Mouse (Mus musculus): ENCODE results near the gene Kdm4b. TPM values are rescaled to one million over a fixed set of nuclear protein-coding genes. Genes with fewer than 3 reads are reported as not detected.

Kdm4b gene
- polyA plus RNA-seq, 1 experiment from 2014 or later = 13.6 TPM

DNA sequence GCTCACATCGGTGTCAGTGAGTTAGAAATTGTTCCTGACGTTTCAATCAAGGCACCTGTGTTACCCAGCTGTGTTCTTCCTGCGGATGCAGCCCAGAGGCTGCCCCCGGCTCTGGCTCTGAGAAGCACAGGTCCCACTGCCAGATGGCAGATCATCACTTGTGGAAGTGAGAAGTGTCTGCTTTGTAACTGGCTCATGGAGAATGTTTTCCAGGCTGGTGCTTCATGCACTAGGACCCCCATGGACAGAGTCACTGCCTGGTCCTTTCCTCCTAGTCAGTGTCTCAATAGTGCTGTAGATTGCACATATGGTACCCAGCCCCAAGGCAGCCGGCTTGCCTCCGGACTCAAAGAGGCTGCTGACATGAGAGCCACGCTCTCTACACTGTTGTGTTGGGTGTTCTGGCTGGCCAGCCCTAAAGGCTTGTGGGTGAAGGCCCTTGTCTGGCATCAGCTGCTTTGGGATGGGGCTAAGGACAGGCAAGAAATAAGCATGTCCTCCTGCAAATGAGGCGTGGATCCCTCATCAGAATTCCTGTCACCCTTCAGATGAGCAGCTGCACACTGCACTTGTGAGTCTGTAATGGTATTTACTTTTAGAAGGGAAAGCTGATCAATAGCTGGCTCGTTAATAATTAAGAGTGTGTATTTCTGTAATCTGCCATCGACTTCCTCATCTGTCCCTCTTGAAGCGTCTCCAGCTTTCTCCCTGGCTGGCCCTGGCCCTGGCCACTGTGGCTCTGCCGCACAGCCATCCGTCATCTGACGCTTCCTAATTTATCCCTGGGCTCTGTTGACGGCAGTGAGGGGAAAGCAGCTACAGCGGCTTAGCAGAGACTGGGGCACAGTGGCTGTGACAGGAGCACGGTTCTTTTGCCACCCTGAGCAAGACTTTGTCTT is 47.5 kb downstream of the Kdm4b start:
- WGBS (ENCODE audit: insufficient replicate concordance) = 71% methylated on average over 17 of the region's 17 CpGs
- ATAC-seq = no peak

DNA sequence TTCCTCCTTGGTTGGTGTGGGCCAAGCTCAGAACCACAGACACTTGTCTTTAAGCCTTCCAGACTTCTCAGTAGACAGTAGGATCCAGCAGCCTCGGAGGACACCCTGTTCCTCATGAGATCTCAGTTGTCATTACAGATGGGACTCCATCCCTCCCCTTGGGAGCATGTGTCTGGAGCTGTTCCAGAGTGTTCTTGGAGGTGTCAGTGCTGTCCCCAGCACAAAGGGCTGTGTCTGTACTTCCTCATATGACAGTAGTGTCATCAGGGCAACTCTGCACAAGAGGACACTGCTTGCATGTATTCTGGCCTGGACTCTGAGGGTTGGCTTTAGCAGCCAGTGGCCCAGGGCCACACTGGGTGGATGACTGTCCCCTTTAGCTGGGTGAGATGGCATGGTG is 49.0 kb downstream of the Kdm4b start:
- ATAC-seq = no peak
- Histone ChIP-seq H3K4me2 (no peak overlapping the region), H3K9ac (no peak overlapping the region), H3K4me1 (0 out of 2 replicates have a peak, but pooled peaks cover 6% of the 10 kb centered on the region), H3K9me3 (replicated peaks) (no peaks in the 10 kb centered on the region), H3K4me3 (no peak overlapping the region), H3K36me3 (peaks cover 59% of the 10 kb centered on the region), H3K27me3 (replicated peaks) (no peaks in the 10 kb centered on the region), H3K27ac (no peak overlapping the region)
- 63% methylated on average over 1 of the region's 1 CpGs for WGBS (ENCODE audit: insufficient replicate concordance)

More for the DNA sequence above, 47.5 kb downstream of the Kdm4b start:
- H3K27me3 ChIP-seq (replicated peaks) = no peaks in the 10 kb centered on the region
- H3K9me3 ChIP-seq (replicated peaks) = no peaks in the 10 kb centered on the region
- no peak overlapping the region for H3K4me2 ChIP-seq
- H3K4me3 ChIP-seq = no peak overlapping the region
- H3K4me1 ChIP-seq = 0 out of 2 replicates have a peak, but pooled peaks cover 6% of the 10 kb centered on the region
- peaks cover 54% of the 10 kb centered on the region for H3K36me3 ChIP-seq
- H3K9ac ChIP-seq = no peak overlapping the region
- no peak overlapping the region for H3K27ac ChIP-seq

DNA sequence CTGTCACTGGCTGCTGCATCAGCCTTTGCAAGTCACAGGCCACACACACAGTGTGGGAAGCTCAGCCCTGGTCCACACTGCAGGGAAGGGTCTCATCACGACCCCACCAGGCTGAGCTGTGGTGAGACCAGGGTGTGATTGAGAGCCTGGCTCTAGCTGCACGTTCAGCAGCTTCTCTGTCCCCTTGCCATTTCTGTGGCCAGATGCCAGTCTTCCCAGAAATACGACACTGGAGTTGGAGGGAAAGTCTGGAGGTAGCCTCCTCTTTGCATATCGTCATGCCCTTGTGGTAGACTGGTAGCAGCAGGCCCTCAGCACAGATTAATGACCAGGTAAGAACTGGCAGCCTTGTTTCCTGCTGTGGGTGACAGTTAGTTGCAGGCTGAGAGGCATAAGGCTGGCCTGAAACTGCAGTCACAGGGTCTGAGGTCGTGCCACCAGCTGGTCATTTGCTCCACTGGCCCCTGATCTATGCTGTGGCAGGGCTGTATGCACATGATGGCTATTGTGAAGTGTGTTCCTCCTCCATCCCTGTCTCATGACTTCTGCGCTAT is 53.5 kb downstream of the Kdm4b start:
- ATAC-seq = 0 out of 2 replicates have a peak, but pooled peaks have one; percentile 18
- Histone ChIP-seq H3K9me3 (replicated peaks) (no peaks in the 10 kb centered on the region), H3K4me2 (no peak overlapping the region), H3K4me3 (no peak overlapping the region), H3K9ac (no peak overlapping the region), H3K27ac (no peak overlapping the region), H3K36me3 (peaks cover 53% of the 10 kb centered on the region), H3K4me1 (no peaks in the 10 kb centered on the region), H3K27me3 (replicated peaks) (no peaks in the 10 kb centered on the region)
- 70% methylated on average over 6 of the region's 6 CpGs for WGBS (ENCODE audit: insufficient replicate concordance)

DNA sequence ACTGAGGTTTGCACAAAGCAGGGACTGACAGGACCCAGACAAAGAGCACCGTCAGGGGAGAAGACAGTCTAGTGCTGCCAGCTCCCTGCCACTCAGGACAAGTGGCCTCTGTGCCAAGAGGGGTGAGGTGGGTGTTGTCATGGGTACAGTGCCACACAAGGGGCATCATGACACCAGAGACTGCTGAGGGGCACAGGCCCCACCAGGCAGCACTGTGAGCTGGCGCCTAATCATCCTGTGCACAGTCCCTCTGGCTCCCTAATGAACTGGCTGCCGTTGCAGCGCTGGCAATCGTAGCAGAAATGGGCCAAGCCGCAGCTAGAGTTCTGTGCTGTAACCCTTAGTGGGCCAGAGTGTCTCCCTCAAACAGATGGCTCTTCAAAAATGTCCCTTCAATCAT is 54.4 kb downstream of the Kdm4b start:
- Histone ChIP-seq H3K4me2 (no peak overlapping the region), H3K9me3 (replicated peaks) (no peaks in the 10 kb centered on the region), H3K27ac (no peak overlapping the region), H3K9ac (no peak overlapping the region), H3K36me3 (peaks cover 62% of the 10 kb centered on the region), H3K27me3 (replicated peaks) (no peaks in the 10 kb centered on the region), H3K4me1 (no peaks in the 10 kb centered on the region), H3K4me3 (no peak overlapping the region)
- WGBS (ENCODE audit: insufficient replicate concordance) = 83% methylated on average over 6 of the region's 6 CpGs
- no peak for ATAC-seq

DNA sequence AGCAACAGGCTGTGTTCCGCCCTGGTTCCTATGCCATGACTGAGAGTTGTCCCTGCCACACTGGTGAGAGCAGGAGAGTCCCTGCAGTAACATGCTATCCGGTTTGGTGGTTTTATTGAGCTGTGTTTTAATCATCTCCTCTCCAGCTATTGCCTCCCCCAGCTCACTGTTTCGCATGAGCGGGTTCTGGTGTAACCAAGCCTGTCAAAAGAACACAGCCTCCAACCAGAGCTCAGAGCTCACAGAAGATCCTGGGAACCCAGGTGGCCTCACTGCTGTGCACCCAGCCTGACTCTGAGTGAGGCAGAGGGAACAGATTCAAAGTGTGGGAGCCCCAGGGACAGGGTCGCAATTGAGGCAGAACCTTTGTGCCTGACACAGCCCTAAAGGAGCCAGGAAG is 55.3 kb downstream of the Kdm4b start:
- no peak overlapping the region for H3K27ac ChIP-seq
- H3K4me1 ChIP-seq = no peaks in the 10 kb centered on the region
- WGBS (ENCODE audit: insufficient replicate concordance) = 85% methylated on average over 5 of the region's 5 CpGs
- no peak overlapping the region for H3K4me2 ChIP-seq
- no peak for ATAC-seq
- no peaks in the 10 kb centered on the region for H3K9me3 ChIP-seq (replicated peaks)
- H3K4me3 ChIP-seq = no peak overlapping the region
- no peaks in the 10 kb centered on the region for H3K27me3 ChIP-seq (replicated peaks)
- no peak overlapping the region for H3K9ac ChIP-seq
- peaks cover 66% of the 10 kb centered on the region for H3K36me3 ChIP-seq

DNA sequence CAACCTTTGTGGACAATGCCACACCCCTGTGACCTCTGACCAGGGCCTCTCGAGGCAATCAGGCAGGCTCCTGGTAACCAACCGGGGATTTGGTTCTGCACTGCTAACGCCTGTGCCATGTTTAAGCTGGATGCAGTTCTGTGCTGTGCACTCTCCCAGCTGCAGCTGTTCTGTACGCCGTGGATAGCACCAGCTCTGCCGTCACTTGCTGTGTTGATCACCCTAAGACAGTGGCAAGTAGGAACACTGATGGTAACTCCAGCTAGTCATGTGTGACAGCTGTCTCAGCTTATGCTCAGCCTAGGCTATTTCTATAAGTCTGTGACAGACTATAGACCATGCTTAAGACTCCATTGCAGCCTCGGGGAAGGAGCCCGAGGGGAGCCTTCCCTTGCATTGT is 57.1 kb downstream of the Kdm4b start:
- whole genome bisulfite sequencing (ENCODE audit: insufficient replicate concordance) = 73% methylated on average over 8 of the region's 8 CpGs
- Histone ChIP-seq H3K36me3 (peaks cover 65% of the 10 kb centered on the region), H3K27ac (no peak overlapping the region), H3K4me3 (no peak overlapping the region), H3K4me1 (no peaks in the 10 kb centered on the region), H3K9ac (no peak overlapping the region), H3K27me3 (replicated peaks) (no peaks in the 10 kb centered on the region), H3K4me2 (no peak overlapping the region), H3K9me3 (replicated peaks) (no peaks in the 10 kb centered on the region)
- ATAC-seq = no peak

DNA sequence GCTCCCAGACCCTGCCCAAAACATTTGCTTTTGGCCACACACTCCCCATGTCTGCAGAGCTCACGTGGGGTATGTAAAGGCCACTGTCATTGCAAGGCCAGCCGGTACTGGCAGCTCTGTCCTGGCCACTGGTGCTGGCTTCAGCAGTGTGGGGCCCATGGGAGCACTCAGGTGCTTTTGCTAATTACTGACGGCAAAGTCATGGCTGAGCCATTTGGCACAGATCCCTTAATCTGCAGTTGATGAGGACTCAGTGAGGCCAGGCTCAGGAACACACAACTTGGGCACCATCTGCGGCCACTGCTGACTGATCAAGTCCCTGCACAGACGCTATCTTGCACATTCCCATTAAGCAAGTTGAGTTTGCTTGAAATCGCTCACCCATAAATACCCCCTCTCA is 59.0 kb downstream of the Kdm4b start:
- no peak overlapping the region for H3K27ac ChIP-seq
- no peaks in the 10 kb centered on the region for H3K9me3 ChIP-seq (replicated peaks)
- peaks cover 68% of the 10 kb centered on the region for H3K36me3 ChIP-seq
- no peaks in the 10 kb centered on the region for H3K4me1 ChIP-seq
- no peak overlapping the region for H3K4me2 ChIP-seq
- H3K4me3 ChIP-seq = no peak overlapping the region
- H3K9ac ChIP-seq = no peak overlapping the region
- WGBS (ENCODE audit: insufficient replicate concordance) = 88% methylated on average over 6 of the region's 6 CpGs
- ATAC-seq = no peak
- H3K27me3 ChIP-seq (replicated peaks) = no peaks in the 10 kb centered on the region

DNA sequence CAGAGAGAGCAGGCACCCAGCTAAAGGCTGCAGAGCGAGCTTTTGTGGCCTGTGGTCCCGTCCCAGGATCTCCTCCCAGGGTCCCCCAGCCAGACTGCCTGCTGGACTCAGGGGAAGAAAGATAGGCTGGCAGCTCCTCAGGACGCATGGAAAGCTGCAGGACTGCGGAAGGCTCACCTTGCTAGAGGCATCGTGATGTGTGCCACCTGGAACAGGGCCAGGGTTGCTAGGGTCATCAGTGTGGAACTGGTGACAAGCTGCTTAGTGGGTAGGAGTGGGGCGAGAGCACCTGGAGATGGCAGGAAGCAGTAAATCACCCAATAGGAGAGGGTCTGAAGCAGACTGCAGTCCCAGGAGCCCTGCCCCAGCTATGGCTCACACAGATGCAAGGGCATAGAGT is 61.8 kb downstream of the Kdm4b start:
- Histone ChIP-seq H3K36me3 (peaks cover 84% of the 10 kb centered on the region), H3K9me3 (replicated peaks) (no peaks in the 10 kb centered on the region), H3K4me3 (no peak overlapping the region), H3K27me3 (replicated peaks) (no peaks in the 10 kb centered on the region), H3K4me1 (no peaks in the 10 kb centered on the region), H3K9ac (no peak overlapping the region), H3K27ac (no peak overlapping the region), H3K4me2 (no peak overlapping the region)
- no peak for ATAC-seq
- WGBS (ENCODE audit: insufficient replicate concordance) = 74% methylated on average over 6 of the region's 6 CpGs

DNA sequence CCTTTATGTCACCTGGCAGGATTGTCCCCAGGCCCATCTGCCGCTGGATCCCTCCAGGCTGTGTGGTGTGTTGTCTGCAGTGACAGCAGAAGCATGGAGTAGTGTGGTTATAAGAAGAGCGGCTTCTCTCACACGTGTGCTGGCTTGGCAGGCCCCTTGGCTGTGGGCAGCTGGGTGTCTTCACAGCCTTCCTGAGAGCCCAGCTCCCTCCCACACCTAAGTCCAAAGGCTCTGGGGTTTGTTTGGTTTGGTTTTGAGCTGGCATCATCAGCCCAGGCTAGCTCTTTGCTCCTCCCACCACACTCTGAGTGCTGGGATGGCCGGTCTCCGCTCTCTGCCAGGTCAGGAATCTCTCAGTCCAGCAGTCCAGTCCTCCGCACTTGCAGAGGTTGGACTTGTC is 67.4 kb downstream of the Kdm4b start:
- WGBS (ENCODE audit: insufficient replicate concordance) = 82% methylated on average over 6 of the region's 6 CpGs
- H3K27me3 ChIP-seq (replicated peaks) = no peaks in the 10 kb centered on the region
- H3K4me1 ChIP-seq = no peaks in the 10 kb centered on the region
- H3K4me2 ChIP-seq = no peak overlapping the region
- H3K9me3 ChIP-seq (replicated peaks) = no peaks in the 10 kb centered on the region
- H3K9ac ChIP-seq = no peak overlapping the region
- no peak for ATAC-seq
- H3K36me3 ChIP-seq = peaks cover 98% of the 10 kb centered on the region
- no peak overlapping the region for H3K4me3 ChIP-seq
- H3K27ac ChIP-seq = no peak overlapping the region

DNA sequence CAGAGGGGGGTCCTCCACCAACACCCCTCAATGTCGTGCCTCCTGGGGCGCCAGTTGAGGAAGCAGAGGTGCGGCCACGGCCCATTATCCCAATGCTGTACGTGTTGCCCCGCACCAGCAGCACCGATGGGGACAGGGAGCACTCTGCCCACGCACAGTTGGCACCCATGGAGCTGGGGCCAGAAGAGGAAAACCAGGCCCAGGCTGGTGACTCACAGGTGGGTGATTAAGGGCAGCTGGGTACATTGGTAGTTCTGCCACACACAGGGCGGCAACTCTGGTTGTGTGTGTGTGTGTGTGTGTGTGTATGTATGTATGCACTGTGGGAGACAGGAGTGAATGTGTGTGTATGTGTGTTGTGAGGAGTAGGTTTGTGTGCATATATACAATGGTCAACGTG is 68.0 kb downstream of the Kdm4b start:
- Histone ChIP-seq H3K4me2 (no peak overlapping the region), H3K4me1 (no peaks in the 10 kb centered on the region), H3K4me3 (no peak overlapping the region), H3K27ac (no peak overlapping the region), H3K27me3 (replicated peaks) (no peaks in the 10 kb centered on the region), H3K36me3 (peaks cover 98% of the 10 kb centered on the region), H3K9me3 (replicated peaks) (no peaks in the 10 kb centered on the region), H3K9ac (no peak overlapping the region)
- 85% methylated on average over 10 of the region's 10 CpGs for WGBS (ENCODE audit: insufficient replicate concordance)
- ATAC-seq = no peak

DNA sequence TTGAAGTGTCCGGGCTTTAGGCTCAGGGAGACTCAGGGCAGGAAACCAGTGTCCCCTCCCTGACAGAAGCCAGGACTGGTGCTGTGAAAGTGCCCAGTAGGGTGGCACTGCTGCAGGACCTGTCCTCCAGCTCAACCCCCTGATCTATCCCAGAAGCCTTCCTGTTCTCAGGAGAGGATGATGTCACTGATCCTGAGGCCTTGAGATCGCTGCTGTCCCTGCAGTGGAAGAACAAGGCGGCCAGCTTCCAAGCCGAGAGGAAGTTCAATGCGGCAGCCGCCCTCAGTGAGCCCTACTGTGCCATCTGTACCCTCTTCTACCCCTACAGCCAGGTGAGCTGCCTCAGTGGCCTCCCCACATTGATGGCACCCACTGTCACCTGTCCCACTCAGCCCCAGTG is 70.2 kb downstream of the Kdm4b start:
- H3K36me3 ChIP-seq = peaks cover 98% of the 10 kb centered on the region

DNA sequence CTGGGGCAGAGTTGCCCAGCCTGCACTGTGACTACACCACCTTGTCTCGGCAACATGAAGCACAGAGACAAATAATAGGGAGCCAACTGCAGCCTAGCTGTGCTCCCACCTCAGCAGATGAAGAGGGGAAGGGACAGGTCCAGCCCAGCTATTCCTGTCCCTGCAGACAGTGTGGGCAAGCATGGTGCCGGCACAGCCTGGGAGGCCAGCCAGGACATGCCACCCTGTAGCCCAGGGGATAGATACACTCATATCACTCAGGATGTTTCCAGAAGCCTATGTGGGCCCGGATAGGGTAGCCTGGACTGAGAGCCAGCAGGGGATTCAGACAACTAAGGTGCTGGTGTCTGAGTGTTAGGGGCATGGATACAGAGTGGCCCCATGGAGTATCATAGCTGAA is 74.4 kb downstream of the Kdm4b start:
- no peaks in the 10 kb centered on the region for H3K9me3 ChIP-seq (replicated peaks)
- WGBS (ENCODE audit: insufficient replicate concordance) = 76% methylated on average over 3 of the region's 3 CpGs
- no peak overlapping the region for H3K4me2 ChIP-seq
- no peaks in the 10 kb centered on the region for H3K4me1 ChIP-seq
- no peak overlapping the region for H3K27ac ChIP-seq
- ATAC-seq = no peak
- no peaks in the 10 kb centered on the region for H3K27me3 ChIP-seq (replicated peaks)
- no peak overlapping the region for H3K9ac ChIP-seq
- H3K4me3 ChIP-seq = no peak overlapping the region
- H3K36me3 ChIP-seq = peaks cover 77% of the 10 kb centered on the region

More for the DNA sequence above, 70.2 kb downstream of the Kdm4b start:
- H3K9me3 ChIP-seq (replicated peaks) = no peaks in the 10 kb centered on the region
- no peak overlapping the region for H3K4me3 ChIP-seq
- no peak overlapping the region for H3K9ac ChIP-seq
- no peak overlapping the region for H3K4me2 ChIP-seq
- ATAC-seq = no peak
- no peak overlapping the region for H3K27ac ChIP-seq
- no peaks in the 10 kb centered on the region for H3K27me3 ChIP-seq (replicated peaks)
- 87% methylated on average over 6 of the region's 6 CpGs for WGBS (ENCODE audit: insufficient replicate concordance)
- H3K4me1 ChIP-seq = no peaks in the 10 kb centered on the region

All from liver, embryonic 12.5 days (tissue).